Mouse (Mus musculus): ENCODE measurements around the gene Bdh1.

DNA sequence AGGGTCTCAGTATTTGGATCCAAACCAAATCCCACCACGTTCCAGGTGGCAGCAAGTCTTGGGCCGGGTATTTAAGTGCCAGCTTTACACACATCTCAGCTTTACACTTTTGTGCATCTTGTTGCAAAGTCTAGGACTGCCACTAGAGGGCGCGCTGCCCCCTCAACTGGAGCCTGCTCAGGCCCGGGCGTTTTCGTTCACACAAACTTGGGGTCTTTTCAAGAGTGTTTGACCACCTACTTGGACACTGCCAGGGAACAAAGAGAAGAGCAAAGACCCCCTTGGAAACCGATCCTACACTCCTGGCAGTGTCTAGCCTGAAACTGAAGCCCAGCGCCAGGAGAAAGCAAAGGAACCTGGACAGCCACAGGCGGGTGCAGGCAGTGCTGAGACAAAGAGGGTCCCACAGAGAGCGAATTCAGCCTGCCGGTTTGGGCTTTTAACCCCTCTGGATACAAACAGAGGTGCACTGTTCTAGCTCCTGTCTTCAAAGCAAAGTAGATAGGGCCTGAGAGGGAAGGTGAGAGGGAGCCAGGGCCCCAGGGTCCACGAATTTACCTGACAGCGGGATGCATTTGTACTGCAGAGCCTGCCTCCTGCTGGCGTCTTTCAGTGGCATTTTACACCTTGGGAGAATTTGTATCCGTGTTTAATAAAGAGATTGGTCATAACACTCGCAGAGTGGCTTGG, 36.3 kb downstream of the Bdh1 start:
- TF ChIP-seq POLR2A (IDR thresholded peaks at IDR 0.05; ENCODE audit: borderline replicate concordance, insufficient read depth, low read length) (no peak), CTCF (IDR thresholded peaks at IDR 0.05; ENCODE audit: borderline replicate concordance, insufficient read depth, low read depth, low read length) (peak; percentile 83)

Measured in cerebellum, adult 2 months (tissue).